Mouse (Mus musculus) ES-Bruce4 (cell line): ENCODE data around the gene Tmem117. TPM values are rescaled to one million over a fixed set of nuclear protein-coding genes. Genes with fewer than 3 reads are reported as not detected.

Experiments
- H3K27ac ChIP-seq: 2 replicates; pipeline ENCODE4 v1.5.1; 2012; ENCODE audit warnings: low read length, inconsistent platforms; ENCODE audit not compliant: insufficient read depth
- H3K27me3 ChIP-seq: 2 replicates; pipeline ENCODE4 v1.6.1; 2012; ENCODE audit warnings: mild to moderate bottlenecking, low read length, inconsistent platforms; ENCODE audit not compliant: control insufficient read depth, poor library complexity, insufficient read depth, severe bottlenecking
- H3K36me3 ChIP-seq: 2 replicates; pipeline ENCODE4 v1.6.1; 2012; ENCODE audit warnings: inconsistent platforms, mild to moderate bottlenecking, low read length, moderate library complexity; ENCODE audit not compliant: control insufficient read depth, poor library complexity, insufficient read depth, severe bottlenecking
- H3K4me1 ChIP-seq: one replicate; pipeline ENCODE4 v1.8.1; 2011; ENCODE audit warnings: low read length; ENCODE audit not compliant: control insufficient read depth, insufficient read depth
- H3K4me3 ChIP-seq: 2 replicates; pipeline ENCODE4 v1.5.1; 2011; ENCODE audit warnings: low read depth, mild to moderate bottlenecking, low read length
- H3K9ac ChIP-seq: 2 replicates; pipeline ENCODE4 v1.6.1; 2012; ENCODE audit warnings: low read depth, mild to moderate bottlenecking, inconsistent platforms; ENCODE audit not compliant: poor library complexity, severe bottlenecking
- H3K9me3 ChIP-seq: replicated peaks from 2 replicates; pipeline ENCODE4 v1.6.1; 2012; ENCODE audit warnings: mild to moderate bottlenecking, low read length, inconsistent platforms; ENCODE audit not compliant: control insufficient read depth, poor library complexity, insufficient read depth, severe bottlenecking
- CTCF ChIP-seq: IDR thresholded peaks from one replicate; pipeline ENCODE4 v1.8.1; 2011; ENCODE audit warnings: low read depth, low read length
- EP300 ChIP-seq: IDR thresholded peaks from 2 replicates; pipeline ENCODE4 v1.6.1; 2011; ENCODE audit warnings: low read depth, low read length; ENCODE audit not compliant: insufficient read depth
- POLR2A ChIP-seq: IDR thresholded peaks from one replicate; pipeline ENCODE4 v1.8.1; 2011; ENCODE audit warnings: low read length; ENCODE audit not compliant: insufficient read depth
- polyA plus RNA-seq: library from polyadenylated mRNA; stranded (reverse); fragments of >200 nt; gene quantifications from 2 replicates; pipeline ENCODE4 v1.2.4, GENCODE M21; 2011; ENCODE audit warnings: low read depth; ENCODE audit not compliant: missing spikeins, insufficient read depth, insufficient read length

Gene Tmem117
- polyA plus RNA-seq, 1 experiment: 1.2 TPM

DNA sequence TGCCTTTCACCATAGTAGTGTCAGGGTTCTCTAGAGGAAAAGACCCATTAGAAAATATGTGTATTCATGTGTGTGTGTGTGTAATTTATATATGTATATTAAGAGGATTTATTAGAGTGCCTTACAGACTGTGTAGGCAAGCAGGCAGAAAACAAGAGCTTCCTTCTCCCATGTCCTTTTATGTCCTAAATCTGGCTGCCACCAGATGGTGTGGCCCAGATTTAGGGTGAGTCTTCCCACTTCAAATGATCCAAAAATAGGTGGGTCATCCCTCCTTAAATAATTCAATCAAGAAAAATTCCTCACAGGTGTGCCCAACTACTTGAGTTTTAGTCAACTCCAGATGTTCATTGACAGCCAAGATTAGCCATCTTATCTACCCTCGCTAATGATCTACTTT lies 439.0 kb downstream of the Tmem117 start:
- no peak for TF ChIP-seq POLR2A
- TF ChIP-seq EP300: no peak
- no peak for TF ChIP-seq CTCF
- Histone ChIP-seq H3K4me3 (no peak overlapping the region), H3K9ac (no peak overlapping the region), H3K27me3 (no peaks in the 10 kb centered on the region), H3K27ac (no peak overlapping the region), H3K9me3 (no peaks in the 10 kb centered on the region), H3K36me3 (no peaks in the 10 kb centered on the region), H3K4me1 (no peaks in the 10 kb centered on the region)

DNA sequence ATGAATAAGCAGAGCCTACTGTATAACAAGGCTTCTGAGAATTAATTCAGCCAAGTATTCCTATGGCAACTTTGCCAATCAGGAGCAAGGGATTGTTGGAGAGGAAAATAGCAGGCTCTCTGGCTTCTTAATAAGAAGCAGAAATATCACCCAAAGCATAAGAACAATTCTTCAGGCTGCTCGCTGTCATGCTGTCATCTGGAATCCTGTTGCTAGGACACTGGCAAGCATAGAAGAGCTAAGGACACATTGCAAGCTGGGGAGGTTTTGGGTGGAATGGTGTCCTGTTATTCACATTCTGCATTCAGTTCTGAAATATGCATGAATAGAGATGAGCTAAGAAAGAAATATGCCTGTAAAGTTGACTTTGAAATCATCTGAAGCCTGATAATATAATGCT lies 439.8 kb downstream of the Tmem117 start:
- TF ChIP-seq EP300 (no peak), CTCF (no peak), POLR2A (no peak)
- no peaks in the 10 kb centered on the region for H3K27me3 ChIP-seq
- H3K4me3 ChIP-seq: no peak overlapping the region
- no peaks in the 10 kb centered on the region for H3K4me1 ChIP-seq
- H3K9ac ChIP-seq: no peak overlapping the region
- H3K27ac ChIP-seq: no peak overlapping the region
- H3K36me3 ChIP-seq: no peaks in the 10 kb centered on the region
- no peaks in the 10 kb centered on the region for H3K9me3 ChIP-seq

DNA sequence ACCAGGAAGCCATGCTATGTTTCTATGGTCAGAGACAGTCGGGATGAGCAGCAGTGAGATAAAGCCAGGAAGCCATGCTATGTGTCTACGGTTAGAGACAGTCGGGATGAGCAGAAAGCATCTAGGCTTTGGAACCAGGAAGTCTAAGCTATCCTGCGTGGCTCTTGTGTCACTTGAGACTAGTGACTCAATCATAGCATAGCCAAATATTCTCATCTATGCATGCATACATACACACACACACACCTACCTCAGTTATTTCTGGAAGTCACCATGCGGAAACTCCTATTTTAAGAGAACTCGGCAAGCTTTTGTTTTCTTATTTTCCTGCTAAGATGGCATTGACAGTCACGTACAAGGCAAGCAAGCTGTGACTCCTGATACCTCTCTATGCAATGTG lies 441.8 kb downstream of the Tmem117 start:
- Histone ChIP-seq H3K36me3 (no peaks in the 10 kb centered on the region), H3K9ac (no peak overlapping the region), H3K9me3 (no peaks in the 10 kb centered on the region), H3K27ac (no peak overlapping the region), H3K27me3 (no peaks in the 10 kb centered on the region), H3K4me1 (no peaks in the 10 kb centered on the region), H3K4me3 (no peak overlapping the region)
- TF ChIP-seq EP300 (no peak), CTCF (no peak), POLR2A (no peak)

DNA sequence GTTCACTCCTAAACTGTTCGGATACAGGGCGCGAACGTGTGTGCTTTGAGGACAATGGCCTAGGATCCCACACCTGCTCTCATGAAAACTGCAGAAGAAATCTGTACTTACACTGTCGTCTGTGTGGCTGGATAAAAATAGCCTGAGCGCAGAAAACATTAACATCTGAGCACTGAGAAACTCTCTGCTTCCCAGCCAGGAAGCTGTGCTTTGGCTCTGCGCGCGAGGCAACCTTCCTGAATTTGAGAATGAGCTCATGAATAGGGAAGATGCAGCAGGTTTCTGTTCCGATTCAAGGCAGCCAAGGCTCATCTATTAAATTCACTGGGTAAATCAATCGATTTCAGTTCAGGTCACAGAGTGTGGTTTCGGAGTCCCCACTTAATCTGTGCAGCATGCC lies 446.3 kb downstream of the Tmem117 start:
- Histone ChIP-seq H3K36me3 (no peaks in the 10 kb centered on the region), H3K27me3 (no peaks in the 10 kb centered on the region), H3K27ac (no peak overlapping the region), H3K9ac (no peak overlapping the region), H3K9me3 (no peaks in the 10 kb centered on the region), H3K4me3 (no peak overlapping the region), H3K4me1 (no peaks in the 10 kb centered on the region)
- no peak for TF ChIP-seq POLR2A
- TF ChIP-seq EP300: no peak
- no peak for TF ChIP-seq CTCF

DNA sequence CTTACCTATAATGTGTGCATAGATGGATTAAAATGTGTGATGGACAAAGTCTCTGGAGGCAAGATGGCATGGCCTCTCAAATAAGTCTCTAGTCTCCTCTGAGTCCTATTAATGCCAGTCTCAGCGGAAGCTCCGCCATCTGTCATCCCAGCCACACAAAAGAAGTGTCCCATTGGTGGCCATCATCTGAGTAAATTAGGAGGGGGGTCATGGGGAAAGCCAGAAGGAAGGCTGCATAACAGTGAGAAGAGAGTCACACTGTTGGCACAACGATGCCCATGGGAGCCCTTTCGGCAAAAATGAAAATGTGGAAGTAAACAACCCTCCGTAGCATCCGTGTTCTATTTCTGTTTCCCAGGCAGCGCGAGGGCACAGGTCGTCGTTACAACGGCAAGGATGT lies 452.6 kb downstream of the Tmem117 start:
- TF ChIP-seq CTCF (no peak), POLR2A (no peak), EP300 (no peak)
- Histone ChIP-seq H3K36me3 (no peaks in the 10 kb centered on the region), H3K4me3 (no peak overlapping the region), H3K9ac (no peak overlapping the region), H3K9me3 (no peaks in the 10 kb centered on the region), H3K27ac (no peak overlapping the region), H3K4me1 (no peaks in the 10 kb centered on the region), H3K27me3 (no peaks in the 10 kb centered on the region)

DNA sequence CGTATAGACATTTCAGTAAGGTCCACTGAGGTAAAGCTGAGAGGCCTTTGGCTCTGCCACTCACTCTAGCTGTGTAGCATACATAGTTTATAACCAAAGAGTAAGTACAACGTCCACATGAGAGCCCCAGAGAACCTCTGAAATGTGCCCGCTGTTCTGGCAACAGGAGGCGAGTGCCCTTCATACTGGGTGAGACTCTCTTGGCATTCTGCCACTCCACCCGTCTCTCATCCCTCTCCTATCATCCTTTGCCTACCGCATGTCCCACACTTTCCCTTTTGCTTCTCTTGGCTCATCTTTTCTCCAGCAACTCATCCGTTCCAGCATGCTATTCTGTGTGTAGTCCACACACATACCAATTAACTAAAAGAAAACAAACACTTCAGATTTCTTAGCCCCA lies 456.9 kb downstream of the Tmem117 start:
- H3K27me3 ChIP-seq: no peaks in the 10 kb centered on the region
- H3K9me3 ChIP-seq: no peaks in the 10 kb centered on the region
- H3K27ac ChIP-seq: no peak overlapping the region
- no peaks in the 10 kb centered on the region for H3K36me3 ChIP-seq
- TF ChIP-seq EP300 (no peak), POLR2A (no peak), CTCF (no peak)
- H3K9ac ChIP-seq: no peak overlapping the region
- H3K4me1 ChIP-seq: no peaks in the 10 kb centered on the region
- H3K4me3 ChIP-seq: no peak overlapping the region

DNA sequence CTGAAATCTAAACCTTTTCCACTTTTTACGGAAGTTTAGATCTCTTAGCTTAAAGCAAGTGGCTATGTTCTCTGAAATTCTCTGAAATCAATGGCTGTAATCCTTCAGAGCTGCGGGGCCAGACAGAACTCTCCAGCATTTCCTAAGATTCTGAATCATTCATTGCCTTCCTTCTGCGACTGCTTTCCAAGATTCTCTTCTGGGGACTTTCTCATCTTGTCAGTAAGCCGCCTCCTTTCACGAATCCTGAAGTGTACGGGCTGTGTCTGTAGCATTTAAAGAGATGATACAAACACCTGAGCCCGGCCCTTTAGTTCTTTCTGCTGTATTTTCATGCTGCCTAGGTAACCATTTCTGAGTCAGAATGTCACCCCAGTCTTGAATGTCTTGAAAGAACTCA lies 471.1 kb downstream of the Tmem117 start:
- Histone ChIP-seq H3K4me3 (no peak overlapping the region), H3K4me1 (no peaks in the 10 kb centered on the region), H3K27me3 (no peaks in the 10 kb centered on the region), H3K36me3 (no peaks in the 10 kb centered on the region), H3K27ac (no peak overlapping the region), H3K9me3 (no peaks in the 10 kb centered on the region), H3K9ac (no peak overlapping the region)
- TF ChIP-seq EP300: no peak
- TF ChIP-seq CTCF: no peak
- TF ChIP-seq POLR2A: no peak
